ENCODE assay signal across 8 mouse cellular contexts in the genomic region with DNA sequence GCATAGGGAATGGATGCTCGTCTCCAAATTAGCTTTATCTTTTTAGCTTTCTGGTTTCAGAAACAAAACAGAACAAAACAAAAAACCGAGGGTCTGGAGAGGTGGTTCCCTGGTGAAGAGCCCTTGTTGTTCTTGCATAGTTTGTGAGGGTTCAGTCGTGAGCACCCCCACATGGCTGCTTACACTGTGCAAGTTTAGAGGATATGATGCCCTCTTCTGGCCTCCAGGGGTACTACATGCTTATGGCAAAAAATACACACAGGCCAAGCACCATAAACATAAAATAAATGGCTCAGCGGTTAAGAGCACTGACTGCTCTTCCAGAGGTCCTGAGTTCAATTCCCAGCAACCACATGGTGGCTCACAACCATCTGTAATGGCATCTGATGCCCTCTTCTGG.
DNase-seq lines count a peak whose midpoint lies in the region; ATAC-seq lines count a peak whose summit lies in the region.
"Had no signal": no experiment of that assay in that cellular context is flagged by ENCODE, and none has a peak within 500 bp of the region (broad histone marks: within the 10 kb centered on the region; RNA-seq: fewer than 3 reads in every experiment).

No protein-coding gene starts in this region.

- no peaks in the 10 kb centered on the region for H3K27me3 ChIP-seq in forebrain, embryonic 15.5 days
- H3K27me3 ChIP-seq in hindbrain, embryonic 15.5 days = no peaks in the 10 kb centered on the region

- no peak overlapping the region for H3K9ac ChIP-seq in forebrain, embryonic 15.5 days (replicated peaks)
- H3K9ac ChIP-seq in hindbrain, embryonic 15.5 days = no peak overlapping the region

- H3K4me3 ChIP-seq in forebrain, embryonic 15.5 days = no peak overlapping the region
- H3K4me3 ChIP-seq in hindbrain, embryonic 15.5 days = no peak overlapping the region
- H3K4me3 ChIP-seq: megakaryocyte, embryonic 14.5 days had no signal

- H3K36me3 ChIP-seq in forebrain, embryonic 15.5 days = no peaks in the 10 kb centered on the region
- no peaks in the 10 kb centered on the region for H3K36me3 ChIP-seq in hindbrain, embryonic 15.5 days

- WGBS in forebrain, embryonic 15.5 days = 13% methylated on average over 4 of the region's 4 CpGs
- WGBS in hindbrain, embryonic 15.5 days = 20% methylated on average over 4 of the region's 4 CpGs

- DNase-seq in Muller cell, postnatal 12 days (ENCODE audit: inconsistent ontology term) = peak; percentile 65
- peak; percentile 78 for DNase-seq in brain, adult 2 months (ENCODE audit: low read depth, low spot score)
- peak; percentile 53 to 63 for DNase-seq in left cerebral cortex, adult 18-20 months (ENCODE audit: low spot score in 2 of 2)
- DNase-seq in right cerebral cortex, postnatal 4 days = peak; percentile 69

- no peaks in the 10 kb centered on the region for H3K4me1 ChIP-seq in forebrain, embryonic 15.5 days
- peaks cover 1% of the 10 kb centered on the region; the same call in 1 of the 2 replicates for H3K4me1 ChIP-seq in hindbrain, embryonic 15.5 days (replicated peaks)

- H3K27ac ChIP-seq in forebrain, embryonic 15.5 days (replicated peaks) = no peak overlapping the region
- no peak overlapping the region for H3K27ac ChIP-seq in hindbrain, embryonic 15.5 days (replicated peaks)

- ATAC-seq in forebrain, embryonic 15.5 days (replicated peaks) = peak; percentile 76
- ATAC-seq in hindbrain, embryonic 15.5 days (ENCODE audit: low FRiP score, low read depth) = peak; percentile 73; the same call in 1 of the 2 replicates
- peak; percentile 90 for ATAC-seq in megakaryocyte-erythroid progenitor cell, adult 5-6 weeks (replicated peaks; ENCODE audit: low FRiP score, low TSS enrichment, poor library complexity, severe bottlenecking)

- H3K9me3 ChIP-seq in forebrain, embryonic 15.5 days = no peaks in the 10 kb centered on the region
- no peaks in the 10 kb centered on the region for H3K9me3 ChIP-seq in hindbrain, embryonic 15.5 days
- H3K9me3 ChIP-seq: megakaryocyte, embryonic 14.5 days had no signal

- no peak overlapping the region for H3K4me2 ChIP-seq in forebrain, embryonic 15.5 days (replicated peaks)
- H3K4me2 ChIP-seq in hindbrain, embryonic 15.5 days = no peak overlapping the region
